Mouse (Mus musculus): ENCODE data around the gene Btbd3.
"Not testable (repeated sequence)": the region's sequence is repeated elsewhere in the genome, so short reads cannot be mapped to it uniquely, and the experiment has no call there.

Btbd3 gene

DNA sequence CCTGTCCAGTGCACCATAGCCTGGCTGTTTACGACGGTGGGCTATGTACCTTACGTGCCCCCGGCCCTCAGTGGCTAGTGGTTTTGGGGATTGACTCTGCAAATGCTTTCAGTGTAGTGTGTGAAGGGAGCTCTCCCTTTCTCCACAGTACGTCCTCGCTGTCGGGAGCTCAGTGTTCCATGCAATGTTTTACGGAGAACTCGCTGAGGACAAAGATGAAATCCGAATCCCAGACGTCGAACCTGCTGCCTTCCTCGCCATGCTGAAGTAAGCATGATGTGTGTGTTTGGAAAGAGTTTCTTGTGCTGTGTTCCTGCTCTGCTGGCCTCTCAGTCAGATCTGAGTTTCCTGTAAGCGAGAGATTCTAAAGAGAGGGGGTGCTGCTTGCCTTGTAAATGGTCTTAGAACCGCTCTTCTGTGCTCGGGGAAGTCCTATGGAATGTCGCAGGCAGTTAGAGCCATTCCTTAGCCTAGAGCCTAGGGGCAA, 23.9 kb downstream of the Btbd3 start:
- peak; percentile 44 for DNase-seq

DNA sequence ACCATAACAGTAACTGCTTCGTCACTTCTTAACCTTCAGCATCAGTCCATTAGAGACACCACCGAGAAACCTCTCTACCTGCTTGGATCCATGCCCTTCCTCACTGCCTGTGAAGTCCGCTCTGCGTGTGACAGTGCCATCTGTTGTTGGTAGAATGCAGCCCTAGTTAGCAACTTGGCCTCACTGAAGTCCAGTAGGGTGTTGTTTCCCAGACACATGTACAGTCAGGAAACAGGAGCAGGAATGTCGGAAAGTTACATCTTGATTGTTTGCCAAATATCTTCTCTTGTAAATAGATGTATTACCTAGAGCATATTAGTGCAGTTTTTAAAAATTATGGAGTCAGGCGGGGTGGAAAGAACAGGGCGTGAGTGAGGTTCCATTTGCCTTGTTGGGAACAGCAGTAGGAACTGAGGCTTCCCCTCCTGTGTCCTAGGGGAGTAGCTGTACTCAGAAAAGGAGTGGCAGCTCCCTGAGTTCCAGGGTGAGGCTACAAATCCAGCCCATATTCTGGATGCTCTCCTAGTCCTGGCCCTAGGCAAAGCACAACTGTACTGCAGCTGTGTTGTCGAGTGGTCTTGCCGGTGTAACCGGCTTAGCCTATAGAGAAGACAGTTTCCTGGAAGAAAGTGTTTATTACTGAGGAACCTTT, 25.3 kb downstream of the Btbd3 start:
- DNase-seq = peak; percentile 89

DNA sequence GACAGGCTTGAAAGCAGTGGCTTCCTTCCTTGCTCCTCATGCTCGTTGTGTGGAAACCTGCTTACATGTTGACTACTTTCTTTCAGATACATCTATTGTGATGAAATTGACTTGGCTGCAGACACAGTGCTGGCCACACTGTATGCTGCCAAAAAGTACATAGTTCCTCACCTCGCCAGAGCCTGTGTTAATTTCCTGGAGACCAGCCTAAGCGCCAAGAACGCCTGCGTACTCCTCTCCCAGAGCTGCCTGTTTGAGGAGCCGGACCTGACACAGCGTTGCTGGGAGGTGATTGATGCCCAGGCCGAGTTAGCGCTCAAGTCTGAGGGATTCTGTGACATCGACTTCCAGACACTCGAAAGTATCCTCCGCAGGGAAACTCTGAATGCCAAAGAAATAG, 27.0 kb downstream of the Btbd3 start:
- DNase-seq = peak; percentile 67

DNA sequence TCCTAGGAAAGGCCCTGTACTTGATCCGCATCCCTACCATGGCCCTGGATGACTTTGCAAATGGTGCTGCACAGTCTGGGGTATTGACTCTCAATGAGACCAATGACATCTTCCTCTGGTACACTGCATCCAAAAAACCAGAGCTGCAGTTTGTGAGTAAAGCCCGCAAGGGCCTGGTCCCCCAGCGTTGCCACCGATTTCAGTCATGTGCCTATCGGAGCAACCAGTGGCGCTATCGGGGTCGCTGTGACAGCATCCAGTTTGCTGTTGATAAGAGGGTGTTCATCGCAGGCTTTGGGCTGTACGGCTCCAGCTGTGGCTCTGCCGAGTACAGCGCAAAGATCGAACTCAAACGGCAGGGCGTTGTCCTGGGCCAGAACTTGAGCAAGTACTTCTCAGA, 27.5 kb downstream of the Btbd3 start:
- DNase-seq = no peak

DNA sequence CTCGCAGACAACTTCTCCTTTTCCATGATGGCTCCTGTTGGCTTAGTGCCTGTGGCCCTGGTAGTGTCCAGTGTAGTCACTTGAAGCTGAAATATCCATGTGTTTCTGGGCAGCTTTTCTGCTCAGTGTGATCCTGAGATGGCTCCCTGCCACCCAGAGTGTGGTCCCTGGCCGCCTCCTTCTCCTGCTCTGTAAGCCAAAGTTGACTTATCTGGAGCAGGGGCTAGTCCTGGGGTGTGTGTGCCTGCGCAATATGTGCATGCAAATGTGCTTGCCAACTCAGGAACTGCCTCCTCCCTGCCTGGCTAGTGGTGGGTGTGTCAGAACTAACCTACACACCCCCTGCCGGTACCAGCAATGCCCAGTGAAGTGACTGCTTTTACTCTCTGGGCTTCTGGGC, 29.4 kb downstream of the Btbd3 start:
- DNase-seq = peak; percentile 79

DNA sequence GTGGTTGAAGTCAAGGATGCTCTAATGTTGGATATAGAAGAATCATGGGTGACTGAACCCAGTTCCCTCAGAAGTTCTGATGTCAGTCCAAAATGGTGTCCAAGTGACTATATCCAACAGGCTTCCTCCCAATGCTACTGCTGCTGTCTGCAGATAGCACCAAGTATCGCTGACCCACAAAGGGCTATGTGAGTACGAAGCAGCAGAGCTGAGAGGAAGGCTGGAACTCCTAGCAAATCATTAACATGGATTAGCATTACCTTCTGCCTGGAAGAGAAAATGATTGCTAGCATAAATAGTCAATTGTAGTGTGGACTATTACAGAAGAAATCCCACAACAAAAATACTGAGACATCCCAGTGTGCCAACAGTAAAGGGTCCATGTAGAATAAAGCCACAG, 33.8 kb downstream of the Btbd3 start:
- no peak for DNase-seq

DNA sequence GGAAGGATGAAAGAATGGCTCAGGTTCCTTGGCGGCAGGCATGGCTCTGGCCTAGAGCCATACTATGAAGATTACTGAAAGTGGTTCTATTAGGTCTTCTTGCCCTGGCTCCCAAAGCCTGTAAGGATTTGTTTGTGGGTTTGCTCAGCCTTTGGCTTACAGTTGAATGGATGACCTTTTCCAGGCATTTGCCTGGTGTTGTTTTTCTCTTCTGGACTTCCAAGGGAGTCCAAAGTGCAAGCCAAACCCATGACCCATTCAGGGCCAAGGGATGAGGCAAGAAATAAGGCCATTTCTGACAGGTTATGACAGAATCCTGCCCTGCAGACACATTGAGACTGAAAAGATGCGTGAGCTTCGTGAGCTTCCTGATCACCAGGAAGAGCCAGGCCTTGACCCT, 37.9 kb downstream of the Btbd3 start:
- DNase-seq = no peak

DNA sequence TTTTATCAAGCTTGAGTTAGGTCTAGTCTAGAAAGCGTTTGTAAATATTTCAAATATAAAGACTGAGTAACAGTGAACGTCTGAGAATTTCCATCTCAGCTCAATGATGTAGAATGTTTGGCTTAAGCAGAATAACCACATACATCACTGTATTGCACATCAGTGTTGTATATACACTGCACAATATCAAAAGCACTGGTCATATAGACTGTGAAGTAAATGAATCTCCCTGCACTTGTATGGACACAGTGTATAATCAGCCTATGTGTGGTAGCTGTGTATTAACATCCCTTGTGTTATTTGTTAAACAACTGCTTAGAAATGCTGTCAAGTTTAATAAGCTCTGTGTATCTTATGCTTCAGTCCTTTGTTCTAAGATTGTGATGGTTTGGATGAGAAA, 49.9 kb downstream of the Btbd3 start:
- no peak for DNase-seq

DNA sequence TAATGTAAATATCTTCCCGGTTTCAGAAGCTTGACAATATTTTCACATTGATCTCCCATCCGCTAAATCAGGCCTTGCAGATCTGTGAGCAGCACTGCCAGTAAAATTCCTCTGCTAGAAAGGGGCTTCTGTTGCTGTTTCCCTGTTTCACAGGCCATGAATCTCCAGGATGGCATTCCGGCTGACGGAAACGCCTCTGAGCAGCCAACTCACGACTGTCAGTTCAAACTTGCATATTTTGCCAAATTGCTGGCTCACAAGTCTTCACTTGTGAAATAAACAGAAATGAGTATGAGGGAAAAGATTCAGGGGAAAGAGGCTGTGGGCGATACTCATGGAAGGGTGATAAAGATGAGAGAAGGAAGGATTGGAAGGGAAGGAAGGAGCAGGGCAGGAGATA, 59.3 kb downstream of the Btbd3 start:
- DNase-seq = no peak

DNA sequence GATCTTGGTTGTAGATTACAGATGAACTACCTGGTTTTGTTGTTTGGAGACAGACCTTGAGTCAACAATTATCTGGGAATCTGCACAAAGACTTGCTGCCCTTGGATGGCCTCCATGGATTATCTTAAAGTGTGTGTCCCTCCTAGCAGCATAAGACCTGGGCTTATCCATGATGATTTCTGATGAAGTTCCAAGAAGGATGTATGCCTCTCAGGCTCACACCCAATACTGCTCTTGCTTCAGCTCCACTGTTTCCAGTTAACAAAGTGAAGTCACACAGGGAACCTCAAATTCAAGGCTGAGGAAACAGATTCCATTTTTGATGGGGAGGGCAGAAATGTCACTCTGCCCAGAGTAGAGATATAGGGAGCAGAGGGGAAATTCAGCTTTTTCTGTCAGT, 64.0 kb downstream of the Btbd3 start:
- DNase-seq = no peak

DNA sequence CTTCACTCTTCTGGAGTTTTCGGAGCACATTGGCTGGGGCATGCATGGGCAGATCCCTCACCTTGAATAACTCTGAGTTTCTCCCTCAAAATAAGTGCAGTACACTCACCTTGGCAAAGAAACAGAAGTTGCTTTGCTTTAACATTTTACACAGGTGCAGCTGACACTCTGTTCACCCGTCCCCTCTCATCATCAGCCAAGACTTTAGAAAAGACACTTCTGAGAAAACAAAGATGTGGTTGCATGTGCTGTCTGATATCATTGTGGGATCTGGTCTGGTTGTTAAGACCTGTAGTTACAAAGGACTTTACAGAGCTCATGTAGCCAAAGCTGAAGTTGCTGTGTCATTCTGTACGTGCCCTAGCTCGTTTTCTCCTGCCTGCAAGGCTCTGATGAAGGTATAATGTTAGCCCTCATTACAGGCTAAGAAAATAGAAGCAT, 64.7 kb downstream of the Btbd3 start:
- DNase-seq = no peak

DNA sequence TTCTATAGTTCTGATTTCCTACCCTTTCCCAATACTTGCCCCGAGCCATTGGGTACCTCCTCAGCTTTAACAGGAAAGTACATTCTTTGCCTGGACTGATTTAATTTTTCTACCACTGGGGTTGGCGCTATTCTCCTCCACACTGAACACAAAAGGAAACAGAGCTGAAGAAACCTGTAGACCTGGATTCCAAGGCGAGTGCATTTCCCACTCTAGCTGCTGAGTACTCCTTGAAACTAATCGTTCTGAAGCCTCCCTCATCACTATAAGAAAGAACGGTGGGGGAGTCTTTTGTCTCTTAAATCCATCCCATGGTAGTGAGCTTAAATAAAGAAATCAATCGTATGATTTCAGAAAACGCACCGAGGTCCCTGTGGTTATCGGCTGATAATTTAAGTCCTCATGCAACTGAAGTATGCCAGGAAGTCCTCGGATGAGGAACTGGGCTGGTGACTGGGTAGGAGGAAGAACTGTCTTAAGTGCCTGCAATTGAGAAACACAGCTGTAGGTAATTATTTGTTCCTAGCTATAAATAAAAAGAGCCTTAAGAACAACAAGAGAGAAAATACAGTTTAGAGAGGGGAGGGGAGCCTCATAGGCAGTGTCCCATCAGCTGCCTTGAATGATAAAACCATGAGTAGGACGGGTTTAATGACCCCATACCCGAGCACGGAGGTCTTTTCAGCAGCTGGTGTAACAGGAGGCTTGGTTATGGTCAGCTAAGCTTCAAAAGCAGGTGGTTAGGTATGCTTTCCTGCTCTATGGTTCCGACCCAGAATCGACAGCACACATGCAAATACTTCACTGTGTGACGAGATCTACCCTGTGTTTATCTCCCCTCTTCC, 66.1 kb downstream of the Btbd3 start:
- DNase-seq = no peak

DNA sequence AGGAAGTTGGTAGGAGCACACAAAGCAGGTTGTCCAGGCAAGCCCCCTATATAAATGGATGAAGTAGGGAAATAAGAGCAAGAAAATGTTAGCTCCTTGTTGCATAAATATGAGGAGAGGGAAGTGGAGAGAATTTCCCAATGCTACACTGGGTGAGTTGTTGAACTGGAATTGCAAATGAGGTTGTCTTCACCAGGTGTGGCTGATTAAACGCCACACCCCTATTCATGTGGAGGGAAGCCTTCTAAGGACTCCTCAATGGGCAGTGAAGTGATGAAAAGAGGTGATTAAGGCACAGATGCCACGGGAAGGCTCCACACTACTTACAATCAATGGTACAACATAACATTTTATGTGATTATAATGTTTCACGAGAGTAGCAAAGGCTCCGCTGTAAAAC, 70.0 kb downstream of the Btbd3 start:
- DNase-seq = no peak

DNA sequence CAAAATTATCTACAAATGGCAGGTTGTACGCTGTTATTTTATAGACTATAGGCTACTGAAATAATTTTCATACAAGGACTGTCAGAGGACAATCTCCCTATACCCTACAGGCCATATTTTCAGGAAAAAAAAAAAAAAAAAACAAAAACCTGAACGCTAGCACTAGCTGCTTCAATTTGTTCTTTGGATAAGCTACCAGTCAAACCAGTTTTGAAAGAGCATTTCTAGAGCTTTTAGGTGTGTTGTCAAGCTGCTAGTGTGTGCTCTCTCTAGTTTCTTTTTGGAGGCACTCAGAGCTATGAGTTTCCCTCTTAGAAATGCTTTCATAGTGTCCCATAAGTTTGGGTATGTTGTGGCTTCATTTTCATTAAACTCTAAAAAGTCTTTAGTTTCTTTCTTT, 77.8 kb downstream of the Btbd3 start:
- DNase-seq = not testable (repeated sequence)

DNA sequence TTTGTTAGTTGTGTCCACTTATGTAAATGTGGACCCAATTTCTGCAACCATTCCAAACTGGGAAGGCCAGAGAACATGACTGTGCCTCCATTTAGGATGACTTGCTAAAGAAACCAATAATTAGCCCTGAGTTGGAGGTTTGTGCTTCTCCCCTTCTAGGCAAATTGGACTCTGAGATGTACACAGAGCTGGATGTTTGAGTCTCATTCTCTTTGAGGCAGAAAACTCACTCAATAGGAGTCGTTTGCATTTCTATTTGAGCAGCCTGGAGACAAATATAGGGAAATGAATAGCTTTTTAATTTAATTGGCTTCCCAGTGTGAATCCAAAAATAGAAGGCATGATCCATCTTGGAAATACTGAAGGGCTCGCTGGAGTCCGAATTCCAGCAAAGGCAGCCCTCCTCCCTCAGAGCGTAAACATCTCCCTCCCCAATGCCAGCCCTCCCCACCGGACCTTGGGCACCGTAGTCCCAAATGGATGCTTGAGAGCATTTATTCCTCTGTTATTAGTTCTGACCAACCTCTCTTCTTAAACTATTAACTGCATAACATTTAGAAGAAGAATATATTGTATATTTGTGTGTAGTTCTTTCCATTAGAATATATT, 81.6 kb downstream of the Btbd3 start:
- DNase-seq = no peak

DNA sequence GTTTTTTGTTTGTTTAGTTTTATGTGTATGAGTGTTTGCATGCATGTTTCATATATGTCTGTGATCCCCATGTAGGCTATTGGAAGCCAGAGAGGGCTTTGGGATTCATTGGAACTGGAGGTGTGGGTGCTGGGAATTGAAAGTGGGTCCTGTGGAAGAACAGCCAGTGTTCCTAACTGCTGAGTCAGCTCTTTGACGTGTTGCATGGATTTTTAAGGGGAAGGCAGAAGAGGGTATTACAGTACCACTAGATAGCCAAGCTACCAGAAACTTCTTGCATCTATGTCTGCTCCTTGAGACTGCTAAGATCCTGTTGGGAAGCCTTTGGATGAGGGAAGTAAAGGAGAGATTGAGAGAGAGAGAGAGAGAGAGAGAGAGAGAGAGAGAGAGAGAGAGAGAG, 82.2 kb downstream of the Btbd3 start:
- DNase-seq = no peak

DNA sequence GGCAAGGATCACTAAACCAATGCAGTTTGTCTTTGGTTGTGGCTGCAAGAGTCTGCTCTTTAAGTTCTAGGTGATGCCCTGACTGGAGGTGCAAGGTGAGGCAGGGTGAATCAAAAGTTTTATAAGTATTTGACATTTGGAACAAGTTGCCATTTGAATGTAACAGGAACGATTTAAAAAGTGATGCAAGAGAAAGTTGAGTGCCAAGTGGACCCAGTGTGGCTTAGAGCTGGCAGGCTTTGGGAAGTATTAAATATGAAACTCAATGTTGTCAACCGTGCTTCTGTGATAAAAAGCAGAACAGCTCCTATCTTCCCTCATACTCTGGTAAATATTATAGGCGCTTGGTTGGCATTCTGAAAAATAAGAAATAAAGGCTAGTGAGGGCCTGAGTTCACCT, 99.0 kb downstream of the Btbd3 start:
- no peak for DNase-seq

DNA sequence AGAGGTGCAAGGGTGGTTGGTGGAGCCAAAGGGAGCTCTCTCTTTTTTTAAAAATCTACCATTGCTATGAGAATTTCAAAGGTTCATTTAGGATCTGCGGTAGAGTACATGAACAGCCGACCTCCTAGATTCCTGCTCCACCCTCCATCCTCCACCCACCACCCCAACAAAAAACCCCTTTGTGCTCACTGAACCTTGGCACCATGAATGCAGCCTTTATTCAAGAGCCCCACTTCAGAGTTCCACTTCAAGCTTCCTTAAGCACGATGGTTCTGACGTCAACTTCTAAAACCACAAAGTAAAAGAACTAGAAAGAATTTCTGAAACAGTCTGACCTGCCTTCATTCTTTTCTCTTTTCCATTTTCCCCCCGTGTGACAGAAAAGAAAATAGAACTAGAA, 106.1 kb downstream of the Btbd3 start:
- no peak for DNase-seq

DNA sequence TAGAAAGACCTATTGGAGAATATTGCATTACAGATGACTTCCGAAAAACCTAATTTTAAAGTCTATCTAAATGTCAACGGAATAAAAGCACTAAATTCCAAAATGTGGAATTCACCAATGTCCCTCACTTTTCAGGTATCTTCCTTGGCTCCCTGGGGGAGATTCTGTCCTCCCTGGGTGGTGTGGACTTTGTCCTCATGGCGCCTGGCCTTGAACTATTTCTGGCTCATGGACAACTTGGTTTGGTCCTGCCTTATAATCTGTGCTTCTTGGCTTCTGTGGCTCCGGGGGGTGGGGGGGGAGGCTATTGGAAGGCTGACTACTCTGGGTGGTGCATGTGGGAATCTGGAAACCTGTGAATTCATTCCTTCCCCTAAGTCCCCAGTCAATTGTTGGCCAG, 109.0 kb downstream of the Btbd3 start:
- DNase-seq = no peak

DNA sequence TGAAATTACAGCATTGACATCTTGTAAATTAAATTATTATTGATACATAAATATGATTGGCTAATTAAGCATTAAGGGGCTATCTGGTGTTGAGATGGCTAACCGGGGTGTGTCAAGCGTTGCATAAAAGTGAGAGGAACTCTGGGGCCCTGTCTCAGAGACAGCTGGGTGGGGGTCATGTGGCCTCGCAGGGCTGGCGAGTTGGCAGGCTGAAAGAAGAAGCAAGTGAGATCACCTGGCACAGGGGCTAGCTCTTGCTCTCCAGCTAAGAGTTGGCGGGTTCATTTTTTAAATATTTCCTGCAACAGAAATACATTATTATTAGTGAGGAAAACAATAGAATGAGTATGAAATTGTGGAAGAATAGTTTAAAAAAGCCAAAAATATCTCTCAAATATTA, 118.2 kb downstream of the Btbd3 start:
- DNase-seq = peak; percentile 50

DNA sequence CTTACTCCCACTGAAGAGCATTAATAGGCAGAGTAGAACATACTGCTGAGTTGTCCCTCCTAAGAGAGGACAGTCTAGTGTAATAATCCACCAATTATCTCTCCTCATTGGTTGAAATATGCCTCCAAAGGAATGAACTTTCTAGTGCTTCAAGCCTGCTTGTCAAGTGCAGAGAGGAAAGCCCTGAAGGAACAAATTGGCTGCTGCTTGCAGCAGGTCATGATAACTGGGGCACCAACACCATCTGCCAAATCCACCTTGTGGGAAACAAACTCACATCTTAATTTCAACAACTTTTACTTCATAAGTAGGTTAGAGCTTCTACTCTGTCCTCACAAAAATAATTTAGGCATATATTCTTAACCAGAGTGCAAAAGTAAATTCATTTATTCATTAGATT, 122.5 kb downstream of the Btbd3 start:
- peak; percentile 9 for DNase-seq

DNA sequence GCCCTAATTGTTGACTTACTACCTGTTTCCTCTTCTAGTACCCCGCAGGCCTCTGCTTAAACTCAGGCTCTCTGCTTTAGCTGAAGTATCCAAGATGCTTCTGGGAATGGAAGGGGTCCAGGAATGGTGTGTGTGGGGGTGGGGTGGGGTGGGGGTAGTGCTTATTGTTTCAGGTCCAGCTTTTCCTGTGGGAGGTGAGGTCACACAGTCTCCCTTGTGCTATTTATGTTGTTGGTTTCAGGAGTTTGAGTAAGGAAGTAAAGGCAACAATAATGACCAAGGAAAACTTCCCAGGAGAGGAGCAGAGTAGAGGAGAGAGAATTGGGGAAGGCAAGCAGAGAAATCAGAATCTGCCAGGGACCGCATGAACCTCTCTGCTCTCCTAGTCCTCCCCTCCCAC, 128.4 kb downstream of the Btbd3 start:
- no peak for DNase-seq

DNA sequence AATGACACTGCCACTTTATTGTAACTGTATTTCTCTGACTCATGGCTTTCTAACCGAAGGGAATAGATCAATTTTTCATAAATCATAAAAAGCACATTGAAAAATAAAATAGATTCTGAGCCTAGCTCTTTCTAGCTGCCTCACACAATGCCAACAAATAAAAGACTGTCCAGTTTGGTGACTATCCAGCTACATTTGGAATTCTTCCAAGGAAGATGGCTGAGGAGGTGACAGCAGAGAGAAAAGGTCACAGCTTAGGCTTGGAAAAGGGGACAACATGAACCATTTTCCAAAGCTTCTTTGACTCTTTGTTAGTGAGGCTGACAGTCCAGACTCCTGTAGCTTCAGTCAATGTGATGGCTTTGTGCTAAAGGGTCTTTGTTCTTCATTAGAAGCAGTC, 132.2 kb downstream of the Btbd3 start:
- DNase-seq = peak; percentile 22

DNA sequence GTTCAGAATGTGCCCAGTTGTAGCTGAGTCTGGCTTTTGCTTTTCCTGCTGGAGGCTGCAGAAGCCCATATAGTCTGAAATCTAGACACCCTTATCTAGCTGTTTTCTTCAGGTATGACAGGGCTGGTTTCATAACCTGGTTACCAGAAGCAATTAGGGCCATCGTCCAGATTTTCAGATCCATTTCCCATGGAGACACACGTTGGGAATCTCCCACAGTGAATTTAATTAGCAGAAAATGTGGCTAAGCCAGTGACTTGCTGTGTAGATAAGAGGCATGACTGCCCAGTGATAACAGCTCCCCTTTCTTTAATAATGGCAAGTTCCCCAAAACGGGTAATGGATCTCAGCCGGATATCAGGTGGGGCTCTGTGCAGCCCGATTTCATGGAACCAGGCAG, 146.7 kb downstream of the Btbd3 start:
- peak; percentile 35 for DNase-seq
